ENCODE assay signal across 27 mouse cellular contexts in genomic region chr5:124163445-124163844, GRCm38 (mm10). TPM values are rescaled to one million over a fixed set of nuclear protein-coding genes. Genes with fewer than 3 reads are reported as not detected.
DNase-seq lines count a peak whose midpoint lies in the region; ATAC-seq and TF ChIP-seq lines count a peak whose summit lies in the region.
"Had no signal": no experiment of that assay in that cellular context is flagged by ENCODE, and none has a peak within 500 bp of the region (broad histone marks: within the 10 kb centered on the region; RNA-seq: fewer than 3 reads in every experiment).

No protein-coding gene starts in this region.

- no peak overlapping the region for H3K4me3 ChIP-seq in forebrain, embryonic 11.5 days (ENCODE audit: low read depth, low read length)
- no peak overlapping the region for H3K4me3 ChIP-seq in forebrain, embryonic 13.5 days
- H3K4me3 ChIP-seq in hindbrain, embryonic 14.5 days (replicated peaks; ENCODE audit: low read length) = no peak overlapping the region
- no peak overlapping the region for H3K4me3 ChIP-seq in hindbrain, embryonic 16.5 days (ENCODE audit: low read length)
- H3K4me3 ChIP-seq in midbrain, postnatal 0 days (ENCODE audit: low read depth, low read length) = no peak overlapping the region
- H3K4me3 ChIP-seq in midbrain, embryonic 16.5 days (ENCODE audit: low read depth, low read length) = no peak overlapping the region
- H3K4me3 ChIP-seq in myocyte = no peak overlapping the region
- H3K4me3 ChIP-seq: embryonic facial prominence, embryonic 12.5 days; erythroblast, embryonic 14.5 days; hindbrain, embryonic 15.5 days; intestine, embryonic 15.5 days; neural tube, embryonic 12.5 days; stomach, embryonic 15.5 days had no signal

- no peaks in the 10 kb centered on the region for H3K27me3 ChIP-seq in forebrain, embryonic 11.5 days (ENCODE audit: control insufficient read depth, insufficient read depth, low read length)
- H3K27me3 ChIP-seq in forebrain, embryonic 13.5 days = no peaks in the 10 kb centered on the region
- no peaks in the 10 kb centered on the region for H3K27me3 ChIP-seq in hindbrain, embryonic 14.5 days (ENCODE audit: control insufficient read depth, insufficient read depth, low read length)
- H3K27me3 ChIP-seq in hindbrain, embryonic 16.5 days (replicated peaks; ENCODE audit: control insufficient read depth, insufficient read depth, low read length) = no peaks in the 10 kb centered on the region
- no peaks in the 10 kb centered on the region for H3K27me3 ChIP-seq in midbrain, postnatal 0 days (ENCODE audit: insufficient read depth, low read length)
- H3K27me3 ChIP-seq in midbrain, embryonic 16.5 days (ENCODE audit: control insufficient read depth, insufficient read depth, low read depth, low read length) = no peaks in the 10 kb centered on the region
- H3K27me3 ChIP-seq in myocyte (ENCODE audit: control insufficient read depth, insufficient read depth, insufficient read length) = no peaks in the 10 kb centered on the region
- H3K27me3 ChIP-seq: embryonic facial prominence, embryonic 12.5 days; hindbrain, embryonic 15.5 days; intestine, embryonic 15.5 days; neural tube, embryonic 12.5 days; Patski; stomach, embryonic 15.5 days had no signal

- TF ChIP-seq POLR2A in myocyte (IDR thresholded peaks at IDR 0.05; ENCODE audit: insufficient read length, low read depth) = no peak

- H3K9ac ChIP-seq in forebrain, embryonic 11.5 days (ENCODE audit: low read length) = 0 out of 2 replicates have a peak overlapping the region, but pooled peaks have one; percentile 12
- no peak overlapping the region for H3K9ac ChIP-seq in forebrain, embryonic 13.5 days
- no peak overlapping the region for H3K9ac ChIP-seq in hindbrain, embryonic 14.5 days
- no peak overlapping the region for H3K9ac ChIP-seq in hindbrain, embryonic 16.5 days (ENCODE audit: low read depth, low read length)
- H3K9ac ChIP-seq in midbrain, postnatal 0 days (replicated peaks; ENCODE audit: low read length, poor library complexity, severe bottlenecking) = 0 out of 2 replicates have a peak overlapping the region, but pooled peaks have one; percentile 13
- H3K9ac ChIP-seq in midbrain, embryonic 16.5 days (ENCODE audit: low read depth, low read length) = no peak overlapping the region
- H3K9ac ChIP-seq: embryonic facial prominence, embryonic 12.5 days; hindbrain, embryonic 15.5 days; intestine, embryonic 15.5 days; neural tube, embryonic 12.5 days; stomach, embryonic 15.5 days had no signal

- 81% methylated on average over 11 of the region's 11 CpGs for WGBS in forebrain, embryonic 11.5 days
- 81% methylated on average over 11 of the region's 11 CpGs for WGBS in forebrain, embryonic 13.5 days
- 73% methylated on average over 11 of the region's 11 CpGs for WGBS in hindbrain, embryonic 14.5 days
- 81% methylated on average over 11 of the region's 11 CpGs for WGBS in hindbrain, embryonic 16.5 days
- WGBS in midbrain, postnatal 0 days = 86% methylated on average over 11 of the region's 11 CpGs
- WGBS in midbrain, embryonic 16.5 days = 89% methylated on average over 11 of the region's 11 CpGs

- no peak overlapping the region for H3K27ac ChIP-seq in forebrain, embryonic 11.5 days (ENCODE audit: low read depth, low read length)
- H3K27ac ChIP-seq in forebrain, embryonic 13.5 days = no peak overlapping the region
- H3K27ac ChIP-seq in hindbrain, embryonic 14.5 days = peak overlapping the region; percentile 43; the same call in 1 of the 2 replicates
- no peak overlapping the region for H3K27ac ChIP-seq in hindbrain, embryonic 16.5 days (ENCODE audit: low read depth, low read length)
- no peak overlapping the region for H3K27ac ChIP-seq in midbrain, postnatal 0 days (ENCODE audit: low read depth, low read length)
- no peak overlapping the region for H3K27ac ChIP-seq in midbrain, embryonic 16.5 days (ENCODE audit: low read length)
- H3K27ac ChIP-seq: embryonic facial prominence, embryonic 12.5 days; intestine, embryonic 15.5 days; neural tube, embryonic 12.5 days; stomach, embryonic 15.5 days had no signal

- H3K9me3 ChIP-seq in forebrain, embryonic 11.5 days (ENCODE audit: control insufficient read depth, low read length) = no peaks in the 10 kb centered on the region
- no peaks in the 10 kb centered on the region for H3K9me3 ChIP-seq in forebrain, embryonic 13.5 days (replicated peaks)
- no peaks in the 10 kb centered on the region for H3K9me3 ChIP-seq in hindbrain, embryonic 14.5 days (ENCODE audit: control insufficient read depth, low read length)
- H3K9me3 ChIP-seq in hindbrain, embryonic 16.5 days (ENCODE audit: control insufficient read depth, low read length) = no peaks in the 10 kb centered on the region
- H3K9me3 ChIP-seq in midbrain, postnatal 0 days (ENCODE audit: low read length) = no peaks in the 10 kb centered on the region
- no peaks in the 10 kb centered on the region for H3K9me3 ChIP-seq in midbrain, embryonic 16.5 days (replicated peaks; ENCODE audit: control insufficient read depth, low read length, poor library complexity, severe bottlenecking)
- H3K9me3 ChIP-seq: embryonic facial prominence, embryonic 12.5 days; hindbrain, embryonic 15.5 days; intestine, embryonic 15.5 days; neural tube, embryonic 12.5 days; stomach, embryonic 15.5 days had no signal

- no peak for ATAC-seq in forebrain, embryonic 11.5 days (replicated peaks; ENCODE audit: low FRiP score)
- ATAC-seq in forebrain, embryonic 13.5 days = no peak
- ATAC-seq in hindbrain, embryonic 14.5 days (ENCODE audit: low FRiP score) = no peak
- ATAC-seq in hindbrain, embryonic 16.5 days = no peak
- ATAC-seq in midbrain, postnatal 0 days (ENCODE audit: low FRiP score) = no peak
- ATAC-seq in midbrain, embryonic 16.5 days = no peak
- ATAC-seq: forebrain, embryonic 16.5 days; intestine, embryonic 15.5 days; Patski had no signal

- H3K36me3 ChIP-seq in forebrain, embryonic 11.5 days (ENCODE audit: control insufficient read depth, insufficient read depth, low read length) = no peaks in the 10 kb centered on the region
- H3K36me3 ChIP-seq in forebrain, embryonic 13.5 days (ENCODE audit: poor library complexity, severe bottlenecking) = no peaks in the 10 kb centered on the region
- H3K36me3 ChIP-seq in hindbrain, embryonic 14.5 days (replicated peaks; ENCODE audit: control insufficient read depth, insufficient read depth) = no peaks in the 10 kb centered on the region
- H3K36me3 ChIP-seq in hindbrain, embryonic 16.5 days (ENCODE audit: control insufficient read depth, insufficient read depth, low read length) = no peaks in the 10 kb centered on the region
- no peaks in the 10 kb centered on the region for H3K36me3 ChIP-seq in midbrain, postnatal 0 days (ENCODE audit: insufficient read depth, low read length)
- H3K36me3 ChIP-seq in midbrain, embryonic 16.5 days (ENCODE audit: control insufficient read depth, insufficient read depth, low read length) = no peaks in the 10 kb centered on the region
- H3K36me3 ChIP-seq in myocyte (ENCODE audit: control insufficient read depth, insufficient read depth) = no peaks in the 10 kb centered on the region
- H3K36me3 ChIP-seq: embryonic facial prominence, embryonic 12.5 days; hindbrain, embryonic 15.5 days; intestine, embryonic 15.5 days; neural tube, embryonic 12.5 days; stomach, embryonic 15.5 days had no signal

- peaks cover 24% of the 10 kb centered on the region for H3K4me1 ChIP-seq in forebrain, embryonic 11.5 days (replicated peaks; ENCODE audit: control insufficient read depth, insufficient read depth, low read length)
- H3K4me1 ChIP-seq in forebrain, embryonic 13.5 days = peaks cover 68% of the 10 kb centered on the region
- H3K4me1 ChIP-seq in hindbrain, embryonic 14.5 days (replicated peaks; ENCODE audit: control insufficient read depth, insufficient read depth, low read length) = peaks cover 50% of the 10 kb centered on the region
- peaks cover 52% of the 10 kb centered on the region for H3K4me1 ChIP-seq in hindbrain, embryonic 16.5 days (ENCODE audit: control insufficient read depth, insufficient read depth, low read depth, low read length)
- peaks cover 12% of the 10 kb centered on the region for H3K4me1 ChIP-seq in midbrain, postnatal 0 days (ENCODE audit: insufficient read depth, low read length)
- peaks cover 18% of the 10 kb centered on the region; the same call in 1 of the 2 replicates for H3K4me1 ChIP-seq in midbrain, embryonic 16.5 days (ENCODE audit: control insufficient read depth, insufficient read depth, low read length)

- no peak overlapping the region for H3ac ChIP-seq in myocyte (ENCODE audit: control insufficient read depth, insufficient read length)

- no peaks in the 10 kb centered on the region for H3K79me2 ChIP-seq in myocyte (ENCODE audit: control insufficient read depth, insufficient read depth)

- no peak for TF ChIP-seq CTCF in midbrain, postnatal 0 days (IDR thresholded peaks at IDR 0.05)

- no peak overlapping the region for H3K4me2 ChIP-seq in forebrain, embryonic 11.5 days (ENCODE audit: low read depth, low read length, severe bottlenecking)
- H3K4me2 ChIP-seq in forebrain, embryonic 13.5 days = no peak overlapping the region
- H3K4me2 ChIP-seq in hindbrain, embryonic 14.5 days (replicated peaks) = no peak overlapping the region
- no peak overlapping the region for H3K4me2 ChIP-seq in hindbrain, embryonic 16.5 days (ENCODE audit: low read length)
- no peak overlapping the region for H3K4me2 ChIP-seq in midbrain, postnatal 0 days (ENCODE audit: low read depth, low read length, poor library complexity, severe bottlenecking)
- H3K4me2 ChIP-seq in midbrain, embryonic 16.5 days (ENCODE audit: low read length) = no peak overlapping the region
- H3K4me2 ChIP-seq in myocyte (ENCODE audit: low read depth) = peak overlapping the region; percentile 13
- H3K4me2 ChIP-seq: embryonic facial prominence, embryonic 12.5 days; heart, embryonic 11.5 days; hindbrain, embryonic 15.5 days; intestine, embryonic 15.5 days; midbrain, embryonic 11.5 days; neural tube, embryonic 12.5 days; stomach, embryonic 15.5 days had no signal

- DNase-seq in forebrain, embryonic 11.5 days (ENCODE audit: low spot score) = no peak
- DNase-seq in hindbrain, embryonic 14.5 days (ENCODE audit: low spot score) = no peak
- DNase-seq in midbrain, postnatal 0 days (ENCODE audit: low spot score) = no peak
- no peak for DNase-seq in right cerebral cortex, adult 2 months (ENCODE audit: low spot score in 2 of 2)
- DNase-seq: cerebellum, adult 2 months; cerebellum, postnatal 25 days; gastrocnemius, postnatal 36 days; heart, postnatal 4 days; kidney, adult 9 months; kidney, postnatal 25 days; lung, postnatal 10 days; right cerebral cortex, adult 18-20 months; thymus, postnatal 25 days had no signal

RNA-seq across cellular contexts. Expression of gene Arl6ip4, which starts 47.6 kb away (rescaled TPM):
- 108 and 110 TPM in 2 replicates for polyA plus RNA-seq in forebrain, embryonic 11.5 days (2014; fragmentation: Nextera tagmentation; extraction: Ambion mirVana)
- 80.8 and 83.0 TPM in 2 replicates for polyA plus RNA-seq in forebrain, embryonic 13.5 days (2015; fragmentation: Nextera tagmentation; extraction: Ambion mirVana)
- 62.6 and 72.1 TPM in 2 replicates for polyA plus RNA-seq in hindbrain, embryonic 14.5 days (2014; fragmentation: Nextera tagmentation; extraction: Ambion mirVana)
- polyA plus RNA-seq in hindbrain, embryonic 16.5 days (2015; fragmentation: Nextera tagmentation; extraction: Ambion mirVana) = 75.3 and 81.1 TPM in 2 replicates
- total RNA-seq in midbrain, postnatal 0 days (2014; rRNA removed) = 40.8 and 47.3 TPM in 2 replicates
- polyA plus RNA-seq in midbrain, postnatal 0 days (2015; fragmentation: Nextera tagmentation; extraction: Ambion mirVana) = 120 and 124 TPM in 2 replicates
- 78.0 and 81.6 TPM in 2 replicates for polyA plus RNA-seq in midbrain, embryonic 16.5 days (2015; fragmentation: Nextera tagmentation; extraction: Ambion mirVana)
- polyA plus RNA-seq in myocyte (2012; fragmentation: generic; extraction: Trizol) = 55.0 TPM

RNA-seq across cellular contexts. Expression of gene Ogfod2, which starts 51.3 kb away (rescaled TPM):
- polyA plus RNA-seq in forebrain, embryonic 11.5 days (2014; fragmentation: Nextera tagmentation; extraction: Ambion mirVana) = 14.5 and 15.8 TPM in 2 replicates
- polyA plus RNA-seq in forebrain, embryonic 13.5 days (2015; fragmentation: Nextera tagmentation; extraction: Ambion mirVana) = 23.5 and 24.3 TPM in 2 replicates
- polyA plus RNA-seq in hindbrain, embryonic 14.5 days (2014; fragmentation: Nextera tagmentation; extraction: Ambion mirVana) = 21.8 and 26.4 TPM in 2 replicates
- polyA plus RNA-seq in hindbrain, embryonic 16.5 days (2015; fragmentation: Nextera tagmentation; extraction: Ambion mirVana) = 41.9 and 44.2 TPM in 2 replicates
- 54.5 and 70.4 TPM in 2 replicates for total RNA-seq in midbrain, postnatal 0 days (2014; rRNA removed)
- polyA plus RNA-seq in midbrain, postnatal 0 days (2015; fragmentation: Nextera tagmentation; extraction: Ambion mirVana) = 36.2 and 39.5 TPM in 2 replicates
- 41.8 and 43.7 TPM in 2 replicates for polyA plus RNA-seq in midbrain, embryonic 16.5 days (2015; fragmentation: Nextera tagmentation; extraction: Ambion mirVana)
- 15.2 TPM for polyA plus RNA-seq in myocyte (2012; fragmentation: generic; extraction: Trizol)

Comparison
In these comparisons a context has a peak if more than half of its experiments do, and no peak if none do; other contexts are left out.
1. H3K9ac ChIP-seq: peak in forebrain, embryonic 11.5 days (single experiment) and midbrain, postnatal 0 days (single experiment); none in forebrain, embryonic 13.5 days (single experiment), hindbrain, embryonic 14.5 days (single experiment), hindbrain, embryonic 16.5 days (single experiment) and midbrain, embryonic 16.5 days (single experiment).